Mouse (Mus musculus) limb, embryonic 10.5 days (tissue): ENCODE results near the gene Gm47995. TPM values are rescaled to one million over a fixed set of nuclear protein-coding genes. Genes with fewer than 3 reads are reported as not detected.

Experiments
- DNase-seq: peaks from one replicate; pipeline ENCODE4 v3.0.0-alpha.2; 2017; ENCODE audit warnings: low spot score
- H3K27ac ChIP-seq: fragments of 300-500 bp; sonication (generic); 2 replicates; pipeline ENCODE4 v1.5.1; 2016; ENCODE audit warnings: mild to moderate bottlenecking
- H3K27me3 ChIP-seq: fragments of 300-500 bp; sonication (generic); 2 replicates; pipeline ENCODE4 v1.6.1; 2016; ENCODE audit warnings: low read depth, mild to moderate bottlenecking; ENCODE audit not compliant: poor library complexity, severe bottlenecking
- H3K36me3 ChIP-seq: fragments of 300-500 bp; sonication (generic); 2 replicates; pipeline ENCODE4 v1.6.1; 2016; ENCODE audit warnings: mild to moderate bottlenecking, moderate library complexity
- H3K4me1 ChIP-seq: fragments of 300-500 bp; sonication (generic); 2 replicates; pipeline ENCODE4 v1.6.1; 2016
- H3K4me3 ChIP-seq: fragments of 300-500 bp; sonication (generic); 2 replicates; pipeline ENCODE4 v1.5.1; 2016; ENCODE audit warnings: mild to moderate bottlenecking, moderate library complexity
- H3K9me3 ChIP-seq: fragments of 300-500 bp; sonication (generic); replicated peaks from 2 replicates; pipeline ENCODE4 v1.6.1; 2016; ENCODE audit warnings: mild to moderate bottlenecking
- WGBS: fragments of 180-500 bp; shearing (Covaris S2); methylation state at CpG from one replicate; pipeline ENCODE4 v1.1.7; 2016; 5-methylcytosine and 5-hydroxymethylcytosine counted together
- polyA plus RNA-seq: library from polyadenylated mRNA; unstranded; fragments of >200 nt; fragmentation: Nextera tagmentation; extraction: Ambion mirVana; gene quantifications from 2 replicates; pipeline ENCODE4 v1.2.1, GENCODE M21; 2016

Gene Gm47995
- polyA plus RNA-seq, 1 experiment from 2014 or later: not detected

- WGBS: 61% methylated on average over 1 of the region's 1 CpGs
- H3K9me3 ChIP-seq: no peaks in the 10 kb centered on the region
- H3K36me3 ChIP-seq: no peaks in the 10 kb centered on the region
- no peak for DNase-seq
- H3K27me3 ChIP-seq: no peaks in the 10 kb centered on the region
- H3K4me1 ChIP-seq: no peaks in the 10 kb centered on the region
- H3K27ac ChIP-seq: no peak overlapping the region
- H3K4me3 ChIP-seq: no peak overlapping the region
These were observed 25.1 kb downstream of the Gm47995 start for GRCm38 (mm10) chr1:151223377-151223776.

GRCm38 (mm10) chr1:151224536-151224935 is 26.3 kb downstream of the Gm47995 start:
- Histone ChIP-seq H3K36me3 (no peaks in the 10 kb centered on the region), H3K9me3 (no peaks in the 10 kb centered on the region), H3K27ac (no peak overlapping the region), H3K4me3 (no peak overlapping the region), H3K27me3 (no peaks in the 10 kb centered on the region), H3K4me1 (no peaks in the 10 kb centered on the region)
- 87% methylated on average over 1 of the region's 1 CpGs for WGBS
- no peak for DNase-seq

- WGBS: 81% methylated on average over 8 of the region's 8 CpGs
- Histone ChIP-seq H3K4me3 (no peak overlapping the region), H3K27me3 (no peaks in the 10 kb centered on the region), H3K9me3 (no peaks in the 10 kb centered on the region), H3K27ac (no peak overlapping the region), H3K36me3 (no peaks in the 10 kb centered on the region), H3K4me1 (no peaks in the 10 kb centered on the region)
- no peak for DNase-seq
These were observed 29.3 kb downstream of the Gm47995 start for GRCm38 (mm10) chr1:151227506-151227905.

GRCm38 (mm10) chr1:151228320-151228989 is 30.2 kb downstream of the Gm47995 start:
- Histone ChIP-seq H3K27me3 (no peaks in the 10 kb centered on the region), H3K36me3 (no peaks in the 10 kb centered on the region), H3K9me3 (no peaks in the 10 kb centered on the region), H3K27ac (no peak overlapping the region), H3K4me1 (no peaks in the 10 kb centered on the region), H3K4me3 (no peak overlapping the region)
- 79% methylated on average over 1 of the region's 1 CpGs for WGBS
- DNase-seq: no peak

- H3K4me3 ChIP-seq: no peak overlapping the region
- no peak for DNase-seq
- no peaks in the 10 kb centered on the region for H3K27me3 ChIP-seq
- H3K36me3 ChIP-seq: no peaks in the 10 kb centered on the region
- H3K27ac ChIP-seq: no peak overlapping the region
- WGBS: 83% methylated on average over 3 of the region's 3 CpGs
- no peaks in the 10 kb centered on the region for H3K4me1 ChIP-seq
- H3K9me3 ChIP-seq: no peaks in the 10 kb centered on the region
These were observed 34.1 kb downstream of the Gm47995 start for GRCm38 (mm10) chr1:151232346-151232745.

GRCm38 (mm10) chr1:151233756-151234155 is 35.5 kb downstream of the Gm47995 start:
- no peaks in the 10 kb centered on the region for H3K4me1 ChIP-seq
- 89% methylated on average over 3 of the region's 3 CpGs for WGBS
- H3K27me3 ChIP-seq: no peaks in the 10 kb centered on the region
- no peaks in the 10 kb centered on the region for H3K36me3 ChIP-seq
- H3K27ac ChIP-seq: no peak overlapping the region
- no peak for DNase-seq
- no peaks in the 10 kb centered on the region for H3K9me3 ChIP-seq
- no peak overlapping the region for H3K4me3 ChIP-seq

- Histone ChIP-seq H3K4me3 (no peak overlapping the region), H3K27ac (no peak overlapping the region), H3K36me3 (no peaks in the 10 kb centered on the region), H3K27me3 (no peaks in the 10 kb centered on the region), H3K4me1 (no peaks in the 10 kb centered on the region), H3K9me3 (no peaks in the 10 kb centered on the region)
- no peak for DNase-seq
- WGBS: 64% methylated on average over 2 of the region's 2 CpGs
These were observed 37.3 kb downstream of the Gm47995 start for GRCm38 (mm10) chr1:151235574-151235973.

- Histone ChIP-seq H3K27me3 (no peaks in the 10 kb centered on the region), H3K4me1 (no peaks in the 10 kb centered on the region), H3K9me3 (no peaks in the 10 kb centered on the region), H3K36me3 (no peaks in the 10 kb centered on the region), H3K27ac (no peak overlapping the region), H3K4me3 (no peak overlapping the region)
- WGBS: 80% methylated on average over 13 of the region's 13 CpGs
- no peak for DNase-seq
These were observed 38.1 kb downstream of the Gm47995 start for GRCm38 (mm10) chr1:151236141-151236930.

- H3K4me1 ChIP-seq: no peaks in the 10 kb centered on the region
- DNase-seq: no peak
- H3K27me3 ChIP-seq: no peaks in the 10 kb centered on the region
- H3K9me3 ChIP-seq: no peaks in the 10 kb centered on the region
- no peak overlapping the region for H3K4me3 ChIP-seq
- WGBS: 78% methylated on average over 3 of the region's 3 CpGs
- H3K27ac ChIP-seq: no peak overlapping the region
- H3K36me3 ChIP-seq: no peaks in the 10 kb centered on the region
These were observed 39.5 kb downstream of the Gm47995 start for GRCm38 (mm10) chr1:151237780-151238179.

- no peaks in the 10 kb centered on the region for H3K27me3 ChIP-seq
- no peak overlapping the region for H3K27ac ChIP-seq
- H3K36me3 ChIP-seq: no peaks in the 10 kb centered on the region
- H3K4me3 ChIP-seq: no peak overlapping the region
- H3K4me1 ChIP-seq: no peaks in the 10 kb centered on the region
- no peak for DNase-seq
- WGBS: 92% methylated on average over 4 of the region's 4 CpGs
- H3K9me3 ChIP-seq: no peaks in the 10 kb centered on the region
These were observed 45.1 kb downstream of the Gm47995 start for GRCm38 (mm10) chr1:151243332-151243731.

- no peak overlapping the region for H3K4me3 ChIP-seq
- no peaks in the 10 kb centered on the region for H3K36me3 ChIP-seq
- no peaks in the 10 kb centered on the region for H3K4me1 ChIP-seq
- H3K9me3 ChIP-seq: no peaks in the 10 kb centered on the region
- DNase-seq: no peak
- H3K27me3 ChIP-seq: no peaks in the 10 kb centered on the region
- WGBS: 93% methylated on average over 5 of the region's 5 CpGs
- H3K27ac ChIP-seq: no peak overlapping the region
These were observed 45.8 kb downstream of the Gm47995 start for GRCm38 (mm10) chr1:151244013-151244412.

GRCm38 (mm10) chr1:151244761-151245160 is 46.5 kb downstream of the Gm47995 start:
- no peaks in the 10 kb centered on the region for H3K36me3 ChIP-seq
- H3K4me3 ChIP-seq: no peak overlapping the region
- no peaks in the 10 kb centered on the region for H3K4me1 ChIP-seq
- DNase-seq: no peak
- WGBS: 96% methylated on average over 4 of the region's 4 CpGs
- no peaks in the 10 kb centered on the region for H3K27me3 ChIP-seq
- H3K9me3 ChIP-seq: no peaks in the 10 kb centered on the region
- no peak overlapping the region for H3K27ac ChIP-seq

GRCm38 (mm10) chr1:151245165-151245564 is 46.9 kb downstream of the Gm47995 start:
- Histone ChIP-seq H3K4me3 (no peak overlapping the region), H3K27me3 (no peaks in the 10 kb centered on the region), H3K9me3 (no peaks in the 10 kb centered on the region), H3K27ac (no peak overlapping the region), H3K36me3 (no peaks in the 10 kb centered on the region), H3K4me1 (no peaks in the 10 kb centered on the region)
- 87% methylated on average over 10 of the region's 10 CpGs for WGBS
- DNase-seq: no peak
